Mouse (Mus musculus) adrenal gland, postnatal 25 days (tissue): ENCODE measurements around the gene Arhgap27. TPM values are rescaled to one million over a fixed set of nuclear protein-coding genes. Genes with fewer than 3 reads are reported as not detected.
"Not testable (repeated sequence)": the region's sequence is repeated elsewhere in the genome, so short reads cannot be mapped to it uniquely, and the experiment has no call there.

Experiments
- DNase-seq: peaks from one replicate; pipeline ENCODE4 v3.0.0; 2021; ENCODE audit warnings: mixed read lengths
- total RNA-seq: library from RNA; stranded (reverse); gene quantifications from 2 replicates; pipeline ENCODE4 v1.2.3, GENCODE M21; 2021

The Arhgap27 gene
- total RNA-seq, 1 experiment from 2014 or later: 15.2 TPM

DNA sequence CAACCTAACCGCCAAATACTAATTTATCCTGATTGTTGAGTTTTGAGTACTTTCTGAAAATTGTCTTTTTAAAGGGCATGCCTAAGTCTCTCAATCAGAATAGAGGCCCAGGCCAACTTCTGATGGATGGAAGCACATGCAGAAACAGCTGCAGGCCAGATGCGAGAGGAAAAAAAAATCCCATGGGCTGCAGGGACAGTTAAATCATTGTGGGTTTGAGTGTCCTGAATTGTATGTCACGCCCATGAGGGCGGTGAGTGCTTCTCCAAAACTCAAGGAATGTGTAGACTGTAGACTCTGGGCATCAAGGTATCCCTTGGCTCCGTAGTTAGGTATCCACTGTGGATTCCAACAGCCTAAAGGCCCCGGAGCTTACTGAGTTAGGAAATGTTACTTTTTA is 69.4 kb downstream of the Arhgap27 start:
- no peak for DNase-seq

DNA sequence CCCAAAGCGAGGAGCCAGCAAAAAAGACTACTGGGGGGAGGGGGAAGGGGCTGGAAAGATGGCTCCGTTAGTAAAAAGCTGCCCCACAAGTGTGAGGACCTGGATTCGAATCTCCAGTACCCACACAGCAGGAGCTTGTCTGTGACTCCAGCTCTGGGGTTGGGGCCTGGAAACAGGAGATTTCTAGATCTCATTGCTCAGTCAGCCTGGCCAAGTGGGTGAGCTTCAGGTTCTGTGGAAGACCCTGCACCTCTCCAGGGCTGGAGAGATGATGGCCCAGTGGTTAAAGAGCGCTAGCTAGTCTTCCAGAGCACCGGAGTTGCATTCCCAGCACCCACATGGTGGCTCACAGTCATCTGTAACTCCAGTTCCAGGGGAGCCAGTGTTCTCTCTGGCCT is 70.6 kb downstream of the Arhgap27 start:
- DNase-seq: no peak

DNA sequence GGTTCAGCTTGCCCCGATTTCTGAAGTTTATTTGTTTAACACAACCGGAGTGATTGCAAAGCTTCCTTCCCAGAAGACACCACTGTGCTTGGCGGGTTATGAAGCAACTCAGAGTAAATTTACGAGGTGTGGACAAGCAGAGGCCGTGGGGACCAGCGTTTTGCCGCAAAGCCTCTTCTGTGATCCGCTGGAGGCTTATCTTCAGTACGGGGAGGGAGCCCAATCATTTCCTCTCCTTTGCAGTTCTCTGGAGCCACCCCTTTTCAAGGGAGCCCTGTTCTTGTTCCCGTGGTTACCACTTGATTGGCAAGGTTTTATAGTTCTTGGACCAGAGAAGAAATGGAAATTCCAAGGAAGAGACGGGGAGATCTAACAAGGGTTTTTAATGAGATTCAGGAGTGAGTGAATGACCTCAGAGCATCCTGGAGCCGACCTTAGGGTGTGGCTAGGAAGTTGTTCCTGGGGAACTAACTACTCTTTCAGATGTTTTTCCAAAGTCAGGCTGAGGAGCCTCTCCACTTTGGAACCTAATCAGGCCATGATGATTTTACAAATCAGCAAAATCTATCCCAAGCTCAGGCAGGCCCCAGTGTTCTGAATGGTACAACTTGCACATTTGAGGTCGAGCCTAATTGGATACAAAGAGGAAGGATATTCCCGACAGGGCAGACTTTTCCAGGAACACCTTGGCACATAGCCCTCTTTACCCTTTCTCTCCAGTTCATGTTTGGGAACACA is 71.2 kb downstream of the Arhgap27 start:
- no peak for DNase-seq

DNA sequence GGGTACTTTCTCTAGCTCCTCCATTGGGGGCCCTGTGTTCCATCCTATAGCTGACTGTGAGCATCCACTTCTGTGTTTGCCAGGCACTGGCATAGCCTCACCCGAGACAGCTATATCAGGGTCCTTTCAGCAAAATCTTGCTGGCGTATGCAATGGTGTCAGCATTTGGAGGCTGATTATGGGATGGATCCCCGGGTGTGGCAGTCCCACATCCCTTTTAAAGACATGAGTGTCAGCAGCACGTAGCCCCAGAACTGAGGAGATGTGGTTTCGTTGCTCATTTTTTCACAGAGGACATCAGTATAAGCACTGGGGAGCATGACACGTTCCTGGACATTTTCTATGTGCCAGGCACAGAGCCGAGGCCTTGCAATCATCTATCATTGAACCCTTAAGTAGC is 72.7 kb downstream of the Arhgap27 start:
- not testable (repeated sequence) for DNase-seq

DNA sequence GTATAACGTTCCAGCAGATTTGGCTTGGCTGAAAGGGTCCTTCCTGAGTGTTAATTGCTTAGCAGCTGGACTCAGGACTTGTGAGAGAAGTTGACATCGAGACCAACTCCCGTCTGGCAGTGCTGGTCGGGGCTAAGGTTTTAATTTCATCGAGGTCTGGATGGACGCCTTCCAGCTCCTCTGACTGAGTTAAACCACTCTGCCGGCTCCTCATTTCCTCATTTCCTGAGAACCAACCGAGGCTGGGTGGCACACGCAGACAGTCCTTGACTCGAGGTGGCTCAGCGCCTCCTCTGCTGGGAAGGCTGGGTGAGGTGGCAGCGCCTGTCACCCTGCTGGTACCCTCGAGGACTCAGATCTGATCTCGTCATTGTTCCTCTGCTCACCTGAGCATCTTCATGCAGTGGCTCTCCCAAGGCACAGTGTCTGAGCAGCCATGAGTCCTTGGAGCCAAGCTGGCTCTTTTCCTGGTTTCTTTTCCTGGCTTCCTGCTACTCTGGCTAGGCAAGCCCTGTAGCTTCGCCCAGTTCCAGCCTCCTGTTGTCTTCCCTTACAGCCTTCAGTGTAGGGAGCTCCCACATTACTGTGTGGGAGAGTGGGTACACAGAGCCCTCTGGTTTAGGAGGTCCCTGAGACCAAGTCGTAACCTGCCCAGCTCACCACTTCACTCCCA is 75.1 kb downstream of the Arhgap27 start:
- no peak for DNase-seq

DNA sequence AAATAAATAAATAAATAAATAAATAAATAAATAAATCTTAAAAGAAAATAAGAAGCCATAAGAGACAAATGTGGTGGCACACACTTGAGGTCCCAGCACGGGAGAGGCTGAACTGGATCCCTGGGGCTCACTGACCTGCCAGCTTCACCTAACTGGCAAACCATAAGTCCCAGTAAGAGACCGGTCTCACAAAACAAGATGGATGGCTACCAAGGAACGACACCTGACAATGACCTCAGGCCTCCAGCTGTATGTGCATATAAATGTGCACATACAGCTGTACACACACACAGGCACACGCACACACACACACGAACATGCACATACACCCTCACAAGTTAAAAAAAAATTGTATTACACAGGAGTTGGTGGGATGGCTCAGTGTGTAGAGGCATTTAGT is 76.6 kb downstream of the Arhgap27 start:
- no peak for DNase-seq

DNA sequence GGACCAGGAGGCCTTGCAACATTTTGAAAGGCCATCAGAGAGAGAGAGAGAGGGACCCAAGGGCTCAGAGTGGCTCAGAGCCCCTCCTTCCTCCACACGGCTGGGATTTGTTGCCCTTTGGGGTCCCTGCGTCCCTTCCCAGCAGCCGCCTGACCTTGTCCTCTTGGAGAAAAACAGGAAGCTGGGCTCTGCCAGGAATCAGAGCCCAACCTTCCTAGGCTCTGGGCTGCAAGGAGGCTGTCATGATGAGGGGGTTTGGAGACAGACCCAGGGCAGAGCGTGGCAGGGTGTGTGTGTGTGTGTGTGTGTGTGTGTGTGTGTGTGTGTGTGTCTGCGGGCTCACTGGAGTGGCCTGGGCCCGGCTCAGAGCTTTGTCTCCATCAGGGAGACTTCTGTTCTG is 77.5 kb downstream of the Arhgap27 start:
- peak; percentile 18 for DNase-seq

DNA sequence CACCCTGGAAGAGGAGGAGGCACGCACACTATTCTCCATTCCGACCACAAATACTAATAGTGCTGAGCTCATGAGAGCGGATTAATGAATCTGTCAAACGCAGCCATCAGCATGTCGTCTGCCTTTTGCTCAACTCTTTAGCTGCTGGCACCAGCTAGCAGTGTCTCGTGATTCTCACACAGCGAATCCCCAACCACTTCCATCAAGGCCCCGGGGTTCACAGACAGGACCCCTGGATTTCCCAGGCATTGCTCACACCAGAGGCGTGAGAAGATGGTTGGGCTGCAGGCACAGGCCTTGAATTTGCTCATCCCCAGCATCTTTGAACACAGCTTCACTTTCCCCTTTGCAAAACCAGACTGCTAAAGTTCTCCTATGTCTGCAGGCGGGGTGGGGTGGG is 78.2 kb downstream of the Arhgap27 start:
- no peak for DNase-seq

DNA sequence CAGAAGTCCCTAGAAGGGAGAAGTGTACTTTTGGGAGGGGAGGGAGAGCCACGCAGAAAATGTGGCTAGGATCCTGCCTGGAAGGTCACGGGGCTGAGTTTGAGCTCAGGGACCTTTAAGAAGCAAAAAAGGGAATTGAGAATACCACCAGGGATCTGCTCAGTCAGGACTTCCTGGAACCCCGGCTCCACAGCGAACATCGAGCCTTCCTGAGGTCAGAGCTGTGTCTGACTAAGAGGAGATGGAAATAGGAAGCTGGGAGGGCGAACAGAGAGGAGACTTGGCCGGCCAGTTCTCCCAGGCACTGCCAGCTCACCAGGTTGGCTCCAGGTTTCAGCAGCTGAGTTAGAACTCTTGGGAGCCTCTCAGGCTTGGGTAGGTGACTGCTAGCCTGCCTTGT is 81.7 kb downstream of the Arhgap27 start:
- DNase-seq: no peak

Other genes with a start within 250 kb of the Arhgap27 start
- 72.0 and 75.6 TPM in 2 replicates for gene Hexim1, start 247.5 kb downstream of the Arhgap27 start, total RNA-seq
- gene Hexim2, start 231.3 kb downstream of the Arhgap27 start, total RNA-seq: 3.9 and 6.2 TPM in 2 replicates
- 15.6 and 19.9 TPM in 2 replicates for gene Fmnl1, start 192.6 kb downstream of the Arhgap27 start, total RNA-seq
- not detected in 2 replicates for gene 1700023F06Rik, start 155.1 kb downstream of the Arhgap27 start, total RNA-seq
- not detected in 2 replicates for gene Spata32, start 145.3 kb downstream of the Arhgap27 start, total RNA-seq
- 7.0 TPM in 2 replicates for gene Map3k14, start 96.2 kb downstream of the Arhgap27 start, total RNA-seq
- gene Plekhm1, start 49.0 kb upstream of the Arhgap27 start, total RNA-seq: 22.9 and 25.0 TPM in 2 replicates
- not detected in 2 replicates for gene Lrrc37a, start 140.9 kb upstream of the Arhgap27 start, total RNA-seq